Mouse (Mus musculus) layer of hippocampus, postnatal 36 days (tissue): ENCODE data around the gene Rhox2e. TPM values are rescaled to one million over a fixed set of nuclear protein-coding genes. Genes with fewer than 3 reads are reported as not detected.
"Not testable (repeated sequence)": the region's sequence is repeated elsewhere in the genome, so short reads cannot be mapped to it uniquely, and the experiment has no call there.

Experiments
- DNase-seq, 2 experiments: peaks; one replicate each; pipeline ENCODE4 v3.0.0; 2022
- total RNA-seq, 2 experiments: library from RNA; stranded (reverse); gene quantifications; 2 replicates each; pipeline ENCODE4 v1.2.3; 2021

The Rhox2e gene
- total RNA-seq = not detected

- not testable (repeated sequence) for DNase-seq
These were observed at the start of gene Rhox2e for GRCm38 (mm10) chrX:37530152-37530551. Rhox2e (plus strand) TSS chrX:37530452.

- DNase-seq = not testable (repeated sequence)
These were observed 16.2 kb upstream of the Rhox2e start, which contains the start of gene Rhox4d for GRCm38 (mm10) chrX:37514059-37514458. Rhox4d (plus strand) TSS chrX:37514359.

GRCm38 (mm10) chrX:37541719-37542118 is 11.5 kb downstream of the Rhox2e start, which contains the start of gene Rhox3e:
Rhox3e (plus strand) TSS chrX:37542019.
- not testable (repeated sequence) for DNase-seq

GRCm38 (mm10) chrX:37557112-37557511 is 26.9 kb downstream of the Rhox2e start, which contains the start of gene Rhox4e:
Rhox4e (plus strand) TSS chrX:37557412.
- DNase-seq = not testable (repeated sequence)

GRCm38 (mm10) chrX:37571105-37571504 is 40.9 kb downstream of the Rhox2e start, which contains the start of gene Rhox2f:
Rhox2f (plus strand) TSS chrX:37571405.
- not testable (repeated sequence) for DNase-seq

GRCm38 (mm10) chrX:37572638-37573037 is 42.4 kb downstream of the Rhox2e start:
- DNase-seq = not testable (repeated sequence)

- DNase-seq = not testable (repeated sequence)
These were observed 50.4 kb downstream of the Rhox2e start, which contains the start of gene Rhox3f for GRCm38 (mm10) chrX:37580692-37581091. Rhox3f (plus strand) TSS chrX:37580992.

Other genes with a start within 250 kb of the Rhox2e start
- not detected for gene Rhox3a2, start 150.4 kb upstream of the Rhox2e start, total RNA-seq
- gene Rhox4a2, start 139.6 kb upstream of the Rhox2e start, total RNA-seq = not detected
- not detected for gene Rhox2b, start 118.4 kb upstream of the Rhox2e start, total RNA-seq
- gene Rhox4b, start 98.0 kb upstream of the Rhox2e start, total RNA-seq = not detected
- gene Rhox2c, start 76.8 kb upstream of the Rhox2e start, total RNA-seq = not detected
- not detected for gene Rhox3c, start 71.9 kb upstream of the Rhox2e start, total RNA-seq
- gene Rhox4c, start 50.1 kb upstream of the Rhox2e start, total RNA-seq = not detected
- not detected for gene Rhox2d, start 37.0 kb upstream of the Rhox2e start, total RNA-seq
- not detected for gene Rhox4d, start 16.1 kb upstream of the Rhox2e start, total RNA-seq
- gene Rhox3e, start 11.6 kb downstream of the Rhox2e start, total RNA-seq = not detected
- not detected for gene Rhox4e, start 27.0 kb downstream of the Rhox2e start, total RNA-seq
- not detected for gene Rhox2f, start 41.0 kb downstream of the Rhox2e start, total RNA-seq
- not detected for gene Rhox3f, start 50.5 kb downstream of the Rhox2e start, total RNA-seq
- gene Rhox4f, start 77.3 kb downstream of the Rhox2e start, total RNA-seq = not detected
- gene Rhox3g, start 98.2 kb downstream of the Rhox2e start, total RNA-seq = not detected
- gene Rhox2g, start 113.0 kb downstream of the Rhox2e start, total RNA-seq = not detected
- gene Rhox4g, start 120.9 kb downstream of the Rhox2e start, total RNA-seq = not detected
- gene Rhox3h, start 138.3 kb downstream of the Rhox2e start, total RNA-seq = not detected
- not detected for gene Rhox2h, start 142.8 kb downstream of the Rhox2e start, total RNA-seq